Mouse (Mus musculus): ENCODE data around the gene Map3k6. TPM values are rescaled to one million over a fixed set of nuclear protein-coding genes. Genes with fewer than 3 reads are reported as not detected.

Map3k6 gene
- polyA plus RNA-seq, 2 experiments, result 1.5 to 2.4 TPM

- H3K4me2 ChIP-seq (ENCODE audit: low read depth), result no peak overlapping the region
- no peak overlapping the region for H3K27ac ChIP-seq
- H3K9me3 ChIP-seq (ENCODE audit: control insufficient read depth, low read length), result no peaks in the 10 kb centered on the region
- WGBS (ENCODE audit: insufficient replicate concordance), result 76% methylated on average over 12 of the region's 12 CpGs
- TF ChIP-seq EP300 (IDR thresholded peaks at IDR 0.05; ENCODE audit: low read depth) (no peak), CTCF (IDR thresholded peaks at IDR 0.05; ENCODE audit: low read depth) (no peak)
- no peak overlapping the region for H3K9ac ChIP-seq (replicated peaks)
- no peaks in the 10 kb centered on the region for H3K36me3 ChIP-seq (replicated peaks; ENCODE audit: control insufficient read depth, insufficient read depth, low read depth)
- ATAC-seq (ENCODE audit: insufficient read depth) (no peak), DNase-seq (ENCODE audit: low read depth in 3 of 3, low spot score in 3 of 3) (no peak)
- H3K27me3 ChIP-seq (ENCODE audit: control insufficient read depth, insufficient read depth, low read length), result peaks cover 20% of the 10 kb centered on the region
- H3K4me3 ChIP-seq (ENCODE audit: insufficient read depth in 1 of 2, low read depth in 2 of 2, low read length in 2 of 2), result no peak overlapping the region
- H3K4me1 ChIP-seq (replicated peaks; ENCODE audit: control insufficient read depth in 2 of 2, insufficient read depth in 2 of 2, low read length in 1 of 2), result peaks cover 4 to 5% of the 10 kb centered on the region in 2 experiments
Measured at GRCm38 (mm10) chr4:133253412-133253811, 12.8 kb downstream of the Map3k6 start.

GRCm38 (mm10) chr4:133255392-133255791 is 14.8 kb downstream of the Map3k6 start:
- Histone ChIP-seq H3K4me1 (replicated peaks; ENCODE audit: control insufficient read depth in 2 of 2, insufficient read depth in 2 of 2, low read length in 1 of 2) (peaks cover 1% of the 10 kb centered on the region in 2 experiments; a peak in 1 of 4 replicates), H3K9ac (replicated peaks) (no peak overlapping the region), H3K9me3 (ENCODE audit: control insufficient read depth, low read length) (no peaks in the 10 kb centered on the region), H3K4me2 (ENCODE audit: low read depth) (no peak overlapping the region), H3K4me3 (ENCODE audit: insufficient read depth in 1 of 2, low read depth in 2 of 2, low read length in 2 of 2) (no peak overlapping the region), H3K27ac (no peak overlapping the region), H3K27me3 (ENCODE audit: control insufficient read depth, insufficient read depth, low read length) (peaks cover 20% of the 10 kb centered on the region), H3K36me3 (replicated peaks; ENCODE audit: control insufficient read depth, insufficient read depth, low read depth) (no peaks in the 10 kb centered on the region)
- ATAC-seq (ENCODE audit: insufficient read depth), result no peak
- WGBS (ENCODE audit: insufficient replicate concordance), result 60% methylated on average over 6 of the region's 6 CpGs
- TF ChIP-seq EP300 (IDR thresholded peaks at IDR 0.05; ENCODE audit: low read depth), result no peak
- TF ChIP-seq CTCF (IDR thresholded peaks at IDR 0.05; ENCODE audit: low read depth), result no peak
- DNase-seq (ENCODE audit: low read depth in 3 of 3, low spot score in 3 of 3), result no peak

GRCm38 (mm10) chr4:133256820-133257219 is 16.2 kb downstream of the Map3k6 start:
- H3K27me3 ChIP-seq (ENCODE audit: control insufficient read depth, insufficient read depth, low read length), result peaks cover 10% of the 10 kb centered on the region
- ATAC-seq (ENCODE audit: insufficient read depth) (no peak), DNase-seq (ENCODE audit: low read depth in 3 of 3, low spot score in 3 of 3) (no peak)
- no peak overlapping the region for H3K27ac ChIP-seq
- TF ChIP-seq EP300 (IDR thresholded peaks at IDR 0.05; ENCODE audit: low read depth) (no peak), CTCF (IDR thresholded peaks at IDR 0.05; ENCODE audit: low read depth) (no peak)
- H3K9me3 ChIP-seq (ENCODE audit: control insufficient read depth, low read length), result no peaks in the 10 kb centered on the region
- no peak overlapping the region for H3K9ac ChIP-seq (replicated peaks)
- H3K36me3 ChIP-seq (replicated peaks; ENCODE audit: control insufficient read depth, insufficient read depth, low read depth), result no peaks in the 10 kb centered on the region
- no peak overlapping the region for H3K4me3 ChIP-seq (ENCODE audit: insufficient read depth in 1 of 2, low read depth in 2 of 2, low read length in 2 of 2)
- WGBS (ENCODE audit: insufficient replicate concordance), result 27% methylated on average over 24 of the region's 24 CpGs
- H3K4me1 ChIP-seq (replicated peaks; ENCODE audit: control insufficient read depth in 2 of 2, insufficient read depth in 2 of 2, low read length in 1 of 2), result no peaks in the 10 kb centered on the region
- no peak overlapping the region for H3K4me2 ChIP-seq (ENCODE audit: low read depth)

- DNase-seq (ENCODE audit: low read depth in 3 of 3, low spot score in 3 of 3), result no peak
- no peak overlapping the region for H3K9ac ChIP-seq (replicated peaks)
Measured at GRCm38 (mm10) chr4:133257230-133257629, 16.6 kb downstream of the Map3k6 start.

GRCm38 (mm10) chr4:133257798-133258408 is 17.3 kb downstream of the Map3k6 start:
- Histone ChIP-seq H3K4me2 (ENCODE audit: low read depth) (no peak overlapping the region), H3K9ac (replicated peaks) (no peak overlapping the region), H3K4me1 (replicated peaks; ENCODE audit: control insufficient read depth in 2 of 2, insufficient read depth in 2 of 2, low read length in 1 of 2) (no peaks in the 10 kb centered on the region; a peak in 1 of 4 replicates), H3K9me3 (ENCODE audit: control insufficient read depth, low read length) (no peaks in the 10 kb centered on the region), H3K27me3 (ENCODE audit: control insufficient read depth, insufficient read depth, low read length) (peaks cover 9% of the 10 kb centered on the region), H3K27ac (no peak overlapping the region), H3K36me3 (replicated peaks; ENCODE audit: control insufficient read depth, insufficient read depth, low read depth) (no peaks in the 10 kb centered on the region), H3K4me3 (ENCODE audit: insufficient read depth in 1 of 2, low read depth in 2 of 2, low read length in 2 of 2) (no peak overlapping the region)
- WGBS (ENCODE audit: insufficient replicate concordance), result 68% methylated on average over 12 of the region's 12 CpGs
- DNase-seq (ENCODE audit: low read depth in 3 of 3, low spot score in 3 of 3), result no peak
- ATAC-seq (ENCODE audit: insufficient read depth), result no peak
- TF ChIP-seq EP300 (IDR thresholded peaks at IDR 0.05; ENCODE audit: low read depth) (no peak), CTCF (IDR thresholded peaks at IDR 0.05; ENCODE audit: low read depth) (no peak)

More at GRCm38 (mm10) chr4:133257230-133257629, 16.6 kb downstream of the Map3k6 start:
- Histone ChIP-seq H3K4me3 (ENCODE audit: insufficient read depth in 1 of 2, low read depth in 2 of 2, low read length in 2 of 2) (no peak overlapping the region), H3K27ac (no peak overlapping the region), H3K36me3 (replicated peaks; ENCODE audit: control insufficient read depth, insufficient read depth, low read depth) (no peaks in the 10 kb centered on the region), H3K9me3 (ENCODE audit: control insufficient read depth, low read length) (no peaks in the 10 kb centered on the region), H3K4me2 (ENCODE audit: low read depth) (no peak overlapping the region), H3K27me3 (ENCODE audit: control insufficient read depth, insufficient read depth, low read length) (peaks cover 9% of the 10 kb centered on the region), H3K4me1 (replicated peaks; ENCODE audit: control insufficient read depth in 2 of 2, insufficient read depth in 2 of 2, low read length in 1 of 2) (no peaks in the 10 kb centered on the region)
- TF ChIP-seq CTCF (IDR thresholded peaks at IDR 0.05; ENCODE audit: low read depth) (no peak), EP300 (IDR thresholded peaks at IDR 0.05; ENCODE audit: low read depth) (no peak)
- 42% methylated on average over 12 of the region's 12 CpGs for WGBS (ENCODE audit: insufficient replicate concordance)
- no peak for ATAC-seq (ENCODE audit: insufficient read depth)
